Mouse (Mus musculus): ENCODE data around the gene Cpne7.

The Cpne7 gene

GRCm38 (mm10) chr8:123157888-123158465 lies 40.8 kb downstream of the Cpne7 start, which contains the start of gene Sult5a1:
Sult5a1 (minus strand) TSS chr8:123158315.
- in situ Hi-C loops (cut with MseI, MboI) = no loop called here

GRCm38 (mm10) chr8:123181391-123181790 lies 64.2 kb downstream of the Cpne7 start:
- in situ Hi-C loops (cut with MseI, MboI) = no loop called here

All from mouse trophoblast stem cell (cell line).